Mouse (Mus musculus): ENCODE results near the gene Tnfsf9.

DNA sequence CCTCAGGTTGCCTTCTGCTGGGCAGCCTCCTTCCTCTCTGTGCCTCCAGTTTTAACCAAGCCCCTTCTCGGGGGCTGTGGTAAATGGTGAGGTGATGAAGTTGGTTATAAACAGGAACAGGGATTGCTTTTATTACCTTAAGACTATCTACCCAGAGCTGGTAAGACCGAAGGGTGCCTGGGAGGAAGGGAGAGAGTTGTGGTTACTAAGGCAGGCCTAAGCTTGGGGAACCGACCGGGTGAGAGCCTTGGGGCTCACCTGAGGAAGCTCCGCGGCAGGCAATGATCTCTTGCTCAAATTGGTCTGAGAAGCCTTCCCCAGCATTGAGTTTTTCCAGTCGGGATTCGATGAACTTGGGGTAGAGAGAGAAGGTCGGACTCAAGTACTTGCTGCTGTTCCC, 34.9 kb upstream of the Tnfsf9 start:
- TF ChIP-seq GATA1 (IDR thresholded peaks at IDR 0.05; ENCODE audit: borderline replicate concordance, low read length) (no peak), FLI1 (IDR thresholded peaks at IDR 0.05; ENCODE audit: low read length) (no peak)

Measured in megakaryocyte, embryonic 14.5 days (primary cell).